Mouse (Mus musculus) liver, adult 2 months (tissue): ENCODE results near the gene Jag1.

ENCODE experiments used
- CTCF ChIP-seq: fragments of 200-500 bp; IDR thresholded peaks from 2 replicates; pipeline ENCODE4 v1.5.1; 2011; ENCODE audit warnings: low read depth, low read length, control low read depth
- POLR2A ChIP-seq: fragments of 200-500 bp; IDR thresholded peaks from 2 replicates; pipeline ENCODE4 v1.6.1; 2011; ENCODE audit warnings: low read length, control low read depth; ENCODE audit not compliant: insufficient read depth; ENCODE audit errors: extremely low read depth

DNA sequence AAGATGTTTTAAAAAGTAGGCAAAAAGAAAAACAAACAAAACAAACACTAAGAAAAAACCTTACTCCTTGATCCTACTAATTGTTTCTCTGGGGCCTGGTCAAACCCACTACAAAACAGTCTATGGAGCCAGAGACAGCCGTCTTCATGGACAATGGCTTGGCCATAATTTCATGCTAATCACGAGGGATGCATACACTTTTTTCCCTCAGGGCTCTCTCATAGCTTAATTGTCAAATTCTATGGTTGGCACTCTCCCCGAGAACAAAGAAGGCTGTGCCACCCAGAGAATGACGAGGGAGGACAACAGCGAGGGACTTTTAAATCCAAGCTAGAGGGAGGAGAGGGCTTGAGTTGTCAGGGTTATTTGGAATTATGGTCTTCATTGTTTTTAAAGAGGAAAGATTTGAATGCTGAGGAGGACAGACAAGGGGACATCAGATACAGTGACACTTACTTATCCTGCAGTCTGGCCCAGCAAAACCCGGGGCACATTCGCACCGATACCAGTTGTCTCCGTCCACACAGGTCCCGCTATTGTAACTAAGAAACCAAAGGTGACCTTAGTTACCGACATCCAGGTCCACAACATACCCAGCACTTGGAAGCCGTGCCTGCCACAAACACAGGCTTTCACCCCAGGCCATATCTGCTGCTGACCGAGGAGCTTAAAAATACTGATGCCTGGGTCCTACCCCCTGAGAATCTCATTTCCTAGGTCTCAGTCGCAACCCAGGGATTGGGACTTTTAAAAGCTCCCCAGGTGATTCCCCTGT is 29.6 kb downstream of the Jag1 start:
- TF ChIP-seq CTCF (no peak), POLR2A (no peak)
